Mouse (Mus musculus) testis, adult 2 months (tissue): ENCODE data around the gene Lag3. TPM values are rescaled to one million over a fixed set of nuclear protein-coding genes. Genes with fewer than 3 reads are reported as not detected.

Experiments used
- H3K27ac ChIP-seq: fragments of 200-500 bp; 2 replicates; pipeline ENCODE4 v1.5.1; 2012; ENCODE audit warnings: low read depth, low read length; ENCODE audit not compliant: control insufficient read depth, insufficient read depth
- H3K27me3 ChIP-seq: fragments of 200-500 bp; 2 replicates; pipeline ENCODE4 v1.6.1; 2012; ENCODE audit warnings: mild to moderate bottlenecking, low read length, moderate library complexity; ENCODE audit not compliant: control insufficient read depth, insufficient read depth
- H3K36me3 ChIP-seq: fragments of 200-500 bp; 2 replicates; pipeline ENCODE4 v1.6.1; 2012; ENCODE audit warnings: mild to moderate bottlenecking, low read length; ENCODE audit not compliant: control insufficient read depth, insufficient read depth
- H3K4me1 ChIP-seq: fragments of 200-500 bp; 2 replicates; pipeline ENCODE4 v1.6.1; 2012; ENCODE audit warnings: low read length; ENCODE audit not compliant: control insufficient read depth, insufficient read depth
- H3K4me3 ChIP-seq: fragments of 200-500 bp; 2 replicates; pipeline ENCODE4 v1.5.1; 2012; ENCODE audit warnings: low read depth, mild to moderate bottlenecking, low read length, moderate library complexity, mixed read lengths; ENCODE audit not compliant: control insufficient read depth
- CTCF ChIP-seq: fragments of 200-500 bp; IDR thresholded peaks from 2 replicates; pipeline ENCODE4 v1.5.1; 2012; ENCODE audit warnings: low read depth, mild to moderate bottlenecking, inconsistent platforms, low read length, moderate library complexity; ENCODE audit not compliant: control insufficient read depth, insufficient read depth, insufficient replicate concordance
- POLR2A ChIP-seq: fragments of 200-500 bp; IDR thresholded peaks from 2 replicates; pipeline ENCODE4 v1.6.1; 2012; ENCODE audit warnings: low read depth, mild to moderate bottlenecking, inconsistent platforms, low read length, moderate library complexity; ENCODE audit not compliant: control insufficient read depth
- polyA plus RNA-seq: library from polyadenylated mRNA; depleted of rRNA; stranded (reverse); fragments of >200 nt; gene quantifications from 2 replicates; pipeline ENCODE4 v1.2.3, GENCODE M21; 2012; rRNA removed

The Lag3 gene
- polyA plus RNA-seq, 1 experiment, result 0.12 TPM

DNA sequence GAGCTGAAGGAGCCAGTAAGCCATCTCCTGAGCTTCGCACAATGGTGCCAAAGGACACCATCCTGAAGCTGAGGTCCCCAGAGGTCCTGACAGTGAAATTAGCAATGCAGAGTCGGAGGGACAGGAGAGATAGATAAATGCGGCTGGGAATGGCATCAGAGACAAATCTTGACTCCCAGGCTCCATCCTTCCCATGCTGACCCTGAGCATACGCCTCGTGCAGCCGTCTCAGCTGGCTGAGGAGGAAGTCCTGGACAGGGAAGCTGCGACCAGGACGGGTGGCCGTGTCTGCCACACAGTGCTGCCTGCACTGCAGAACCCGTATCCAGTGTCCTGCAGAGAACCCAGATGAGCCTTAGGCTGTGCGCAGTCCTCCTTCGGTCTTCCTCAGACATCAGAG, 56.9 kb downstream of the Lag3 start:
- TF ChIP-seq POLR2A (no peak), CTCF (no peak)

More for the DNA sequence above, 56.9 kb downstream of the Lag3 start:
- Histone ChIP-seq H3K4me3 (no peak overlapping the region), H3K36me3 (no peaks in the 10 kb centered on the region), H3K27me3 (no peaks in the 10 kb centered on the region), H3K27ac (no peak overlapping the region), H3K4me1 (peaks cover 4% of the 10 kb centered on the region)

Other genes with a start within 250 kb of the Lag3 start
- 282 and 286 TPM in 2 replicates for gene Lpcat3, start 248.7 kb downstream of the Lag3 start, polyA plus RNA-seq
- 39.9 and 44.1 TPM in 2 replicates for gene Emg1, start 199.5 kb downstream of the Lag3 start, polyA plus RNA-seq
- gene Phb2, start 199.4 kb downstream of the Lag3 start, polyA plus RNA-seq, result 47.6 and 50.5 TPM in 2 replicates
- 1.4 and 1.9 TPM in 2 replicates for gene Ptpn6, start 173.0 kb downstream of the Lag3 start, polyA plus RNA-seq
- 207 and 220 TPM in 2 replicates for gene Grcc10, start 170.3 kb downstream of the Lag3 start, polyA plus RNA-seq
- 0.05 TPM in 1 of 2 replicates, not detected in the other for gene Gm45234, start 155.7 kb downstream of the Lag3 start, polyA plus RNA-seq
- 69.3 and 76.1 TPM in 2 replicates for gene Atn1, start 155.2 kb downstream of the Lag3 start, polyA plus RNA-seq
- 0.51 and 0.63 TPM in 2 replicates for gene Eno2, start 142.0 kb downstream of the Lag3 start, polyA plus RNA-seq
- 105 and 106 TPM in 2 replicates for gene Lrrc23, start 132.0 kb downstream of the Lag3 start, polyA plus RNA-seq
- 63.6 and 78.1 TPM in 2 replicates for gene Spsb2, start 103.0 kb downstream of the Lag3 start, polyA plus RNA-seq
- 471 and 473 TPM in 2 replicates for gene Tpi1, start 97.4 kb downstream of the Lag3 start, polyA plus RNA-seq
- 37.4 and 41.2 TPM in 2 replicates for gene Usp5, start 82.2 kb downstream of the Lag3 start, polyA plus RNA-seq
- gene Cdca3, start 82.2 kb downstream of the Lag3 start, polyA plus RNA-seq, result 218 and 250 TPM in 2 replicates
- 0.07 TPM in 1 of 2 replicates, not detected in the other for gene Gnb3, start 71.4 kb downstream of the Lag3 start, polyA plus RNA-seq
- 1.5 and 2.8 TPM in 2 replicates for gene P3h3, start 54.0 kb downstream of the Lag3 start, polyA plus RNA-seq
- 9.0 and 9.6 TPM in 2 replicates for gene Gpr162, start 47.7 kb downstream of the Lag3 start, polyA plus RNA-seq
- gene Cd4, start 23.5 kb downstream of the Lag3 start, polyA plus RNA-seq, result 0.53 and 0.67 TPM in 2 replicates
- gene Ptms, start 8.4 kb upstream of the Lag3 start, polyA plus RNA-seq, result 142 and 168 TPM in 2 replicates
- 75.4 and 76.5 TPM in 2 replicates for gene Mlf2, start 19.7 kb upstream of the Lag3 start, polyA plus RNA-seq
- gene Cops7a, start 53.8 kb upstream of the Lag3 start, polyA plus RNA-seq, result 387 and 413 TPM in 2 replicates
- 0.23 and 0.38 TPM in 2 replicates for gene Pianp, start 85.0 kb upstream of the Lag3 start, polyA plus RNA-seq
- gene Zfp384, start 97.4 kb upstream of the Lag3 start, polyA plus RNA-seq, result 50.2 and 53.1 TPM in 2 replicates
- 11.3 and 11.8 TPM in 2 replicates for gene Ing4, start 128.1 kb upstream of the Lag3 start, polyA plus RNA-seq
- 1,698 and 1,947 TPM in 2 replicates for gene Acrbp, start 138.0 kb upstream of the Lag3 start, polyA plus RNA-seq
- gene Lpar5, start 156.2 kb upstream of the Lag3 start, polyA plus RNA-seq, result 0.31 and 0.32 TPM in 2 replicates
- 42.5 and 43.0 TPM in 2 replicates for gene Chd4, start 184.3 kb upstream of the Lag3 start, polyA plus RNA-seq
- gene Nop2, start 220.2 kb upstream of the Lag3 start, polyA plus RNA-seq, result 24.5 and 26.2 TPM in 2 replicates
- 60.9 and 62.9 TPM in 2 replicates for gene Iffo1, start 233.5 kb upstream of the Lag3 start, polyA plus RNA-seq